Mouse (Mus musculus) CH12.LX (cell line): ENCODE measurements around the gene Zfp106. TPM values are rescaled to one million over a fixed set of nuclear protein-coding genes. Genes with fewer than 3 reads are reported as not detected.

ENCODE experiments used
- DNase-seq: peaks from one replicate; pipeline ENCODE4 v3.0.0-alpha.2; 2013; ENCODE audit errors: extremely low read depth
- H3K27ac ChIP-seq: 2 replicates; pipeline ENCODE4 v1.5.1; 2012; ENCODE audit warnings: low read depth, mild to moderate bottlenecking, control low read depth, moderate library complexity; ENCODE audit not compliant: insufficient read depth
- H3K27me3 ChIP-seq: replicated peaks from 2 replicates; pipeline ENCODE3; 2012; ENCODE audit warnings: inconsistent platforms
- H3K36me3 ChIP-seq, 2 experiments: replicated peaks in 1 of 2; 2 replicates each; pipeline versions ENCODE3 to v1.6.1; 2012; ENCODE audit warnings: inconsistent platforms in 1 of 2, low read length in 1 of 2, mild to moderate bottlenecking in 1 of 2, mixed read lengths in 1 of 2, moderate library complexity in 1 of 2; ENCODE audit not compliant: control insufficient read depth in 1 of 2, insufficient read depth in 1 of 2
- H3K4me1 ChIP-seq, 2 experiments: 2 replicates each; pipeline ENCODE4 v1.6.1; 2012; ENCODE audit warnings: inconsistent platforms in 1 of 2, moderate library complexity in 1 of 2; ENCODE audit not compliant: insufficient read depth in 2 of 2, control insufficient read depth in 1 of 2
- H3K4me2 ChIP-seq: 2 replicates; pipeline ENCODE4 v1.6.1; 2012; ENCODE audit warnings: low read depth, mild to moderate bottlenecking, control low read depth; ENCODE audit not compliant: poor library complexity, insufficient read depth, severe bottlenecking
- H3K4me3 ChIP-seq, 3 experiments: fragments of 150-350 bp in 1 of 3; sonication (generic) in 1 of 3; replicated peaks in 1 of 3; 2 replicates each; pipeline versions ENCODE3 to v1.5.1; 2011 to 2012; ENCODE audit warnings: low read depth in 2 of 3, low read length in 2 of 3, mild to moderate bottlenecking in 2 of 3, moderate library complexity in 2 of 3, control low read depth in 1 of 3, improper control_type of control experiment in 1 of 3, inconsistent platforms in 1 of 3, mixed read lengths in 1 of 3; ENCODE audit not compliant: poor library complexity in 1 of 3
- H3K79me2 ChIP-seq: replicated peaks from 2 replicates; pipeline ENCODE4 v1.6.1; 2012; ENCODE audit warnings: mild to moderate bottlenecking, moderate library complexity; ENCODE audit not compliant: control insufficient read depth, poor library complexity, insufficient read depth, severe bottlenecking; ENCODE audit errors: extremely low read depth
- H3K9ac ChIP-seq: 2 replicates; pipeline ENCODE4 v1.6.1; 2012; ENCODE audit warnings: low read depth, mild to moderate bottlenecking, control low read depth, moderate library complexity; ENCODE audit not compliant: insufficient read depth
- H3K9me3 ChIP-seq: replicated peaks from 2 replicates; pipeline ENCODE3; 2012; ENCODE audit warnings: low read length, inconsistent platforms, mixed read lengths
- BHLHE40 ChIP-seq: IDR thresholded peaks from 2 replicates; pipeline ENCODE4 v1.6.1; 2011; ENCODE audit warnings: mild to moderate bottlenecking, low read depth, low read length, improper control_type of control experiment
- CTCF ChIP-seq, 2 experiments: IDR thresholded peaks in 1 of 2; conservative IDR thresholded peaks in 1 of 2; 2 replicates each; pipeline ENCODE4 v1.5.1; 2011 to 2012; ENCODE audit warnings: low read depth in 2 of 2, low read length in 2 of 2, improper control_type of control experiment in 1 of 2, inconsistent platforms in 1 of 2, mild to moderate bottlenecking in 1 of 2, moderate library complexity in 1 of 2
- ELF1 ChIP-seq: IDR thresholded peaks from 2 replicates; pipeline ENCODE4 v1.6.1; 2014; ENCODE audit warnings: low read depth, mild to moderate bottlenecking, inconsistent platforms, low read length, improper control_type of control experiment
- ETS1 ChIP-seq: conservative IDR thresholded peaks from 2 replicates; pipeline ENCODE4 v1.6.1; 2012; ENCODE audit warnings: low read depth, mild to moderate bottlenecking, inconsistent platforms, low read length, improper control_type of control experiment, moderate library complexity
- HCFC1 ChIP-seq: IDR thresholded peaks from 2 replicates; pipeline ENCODE4 v1.6.1; 2012; ENCODE audit warnings: low read depth, mild to moderate bottlenecking, inconsistent platforms, low read length, improper control_type of control experiment
- IRF4 ChIP-seq: IDR thresholded peaks from 2 replicates; pipeline ENCODE4 v1.6.1; 2014; ENCODE audit warnings: low read depth, mild to moderate bottlenecking, inconsistent platforms, low read length, improper control_type of control experiment
- JUN ChIP-seq: IDR thresholded peaks from 2 replicates; pipeline ENCODE4 v1.6.1; 2011; ENCODE audit warnings: low read depth, mild to moderate bottlenecking, low read length, improper control_type of control experiment, moderate library complexity; ENCODE audit not compliant: insufficient read depth
- JUND ChIP-seq: conservative IDR thresholded peaks from 2 replicates; pipeline ENCODE4 v1.6.1; 2011; ENCODE audit warnings: low read depth, low read length, improper control_type of control experiment
- KAT2A ChIP-seq: IDR thresholded peaks from 2 replicates; pipeline ENCODE4 v1.6.1; 2012; ENCODE audit warnings: low read length, improper control_type of control experiment, inconsistent platforms; ENCODE audit not compliant: insufficient replicate concordance
- MAZ ChIP-seq: IDR thresholded peaks from 2 replicates; pipeline ENCODE4 v1.6.1; 2012; ENCODE audit warnings: low read depth, mild to moderate bottlenecking, inconsistent platforms, low read length, improper control_type of control experiment, moderate library complexity
- MXI1 ChIP-seq: IDR thresholded peaks from 2 replicates; pipeline ENCODE4 v1.6.1; 2011; ENCODE audit warnings: mild to moderate bottlenecking, low read depth, low read length, improper control_type of control experiment
- MYC ChIP-seq: IDR thresholded peaks from 2 replicates; pipeline ENCODE4 v1.6.1; 2011; ENCODE audit warnings: low read depth, mild to moderate bottlenecking, improper control_type of control experiment, low read length
- NRF1 ChIP-seq: IDR thresholded peaks from 2 replicates; pipeline ENCODE4 v1.6.1; 2014; ENCODE audit warnings: low read depth, mild to moderate bottlenecking, inconsistent platforms, low read length, improper control_type of control experiment, moderate library complexity
- POLR2A ChIP-seq: IDR thresholded peaks from 2 replicates; pipeline ENCODE4 v1.6.1; 2011; ENCODE audit warnings: low read depth, mild to moderate bottlenecking, improper control_type of control experiment, low read length
- POLR2AphosphoS2 ChIP-seq: IDR thresholded peaks from 2 replicates; pipeline ENCODE4 v1.6.1; 2011; ENCODE audit warnings: low read depth, low read length, improper control_type of control experiment
- RAD21 ChIP-seq: IDR thresholded peaks from 2 replicates; pipeline ENCODE4 v1.6.1; 2011; ENCODE audit warnings: low read depth, mild to moderate bottlenecking, low read length, improper control_type of control experiment, moderate library complexity
- SMC3 ChIP-seq: IDR thresholded peaks from 2 replicates; pipeline ENCODE4 v1.6.1; 2011; ENCODE audit warnings: low read depth, low read length, improper control_type of control experiment
- TBP ChIP-seq: conservative IDR thresholded peaks from 2 replicates; pipeline ENCODE4 v1.6.1; 2011; ENCODE audit warnings: low read depth, low read length, improper control_type of control experiment
- TCF12 ChIP-seq: IDR thresholded peaks from 2 replicates; pipeline ENCODE4 v1.6.1; 2014; ENCODE audit warnings: low read depth, mild to moderate bottlenecking, inconsistent platforms, low read length, improper control_type of control experiment
- USF2 ChIP-seq: conservative IDR thresholded peaks from 2 replicates; pipeline ENCODE4 v1.6.1; 2011; ENCODE audit warnings: low read depth, low read length, improper control_type of control experiment
- ZC3H11A ChIP-seq: IDR thresholded peaks from 2 replicates; pipeline ENCODE4 v1.6.1; 2012; ENCODE audit warnings: low read depth, mild to moderate bottlenecking, inconsistent platforms, low read length, improper control_type of control experiment
- ZKSCAN1 ChIP-seq: IDR thresholded peaks from 2 replicates; pipeline ENCODE4 v1.6.1; 2012; ENCODE audit warnings: low read depth, inconsistent platforms, low read length, improper control_type of control experiment, borderline replicate concordance
- ZMIZ1 ChIP-seq: IDR thresholded peaks from 2 replicates; pipeline ENCODE4 v1.6.1; 2012; ENCODE audit warnings: low read depth, mild to moderate bottlenecking, inconsistent platforms, low read length, improper control_type of control experiment
- ZNF384 ChIP-seq: IDR thresholded peaks from 2 replicates; pipeline ENCODE4 v1.6.1; 2012; ENCODE audit warnings: low read depth, low read length, improper control_type of control experiment, inconsistent platforms
- dilution Hi-C: fragments of 300-500 bp; cut with MboI; formaldehyde crosslinking; loops from 2 replicates; pipeline ENCODE4 v1.14.3; 2020; ENCODE audit warnings: low sequenced_read_pairs; ENCODE audit not compliant: extremely low pct_unique_long_range_greater_than_20kb, extremely low pct_ligation_motif_present
- in situ Hi-C: fragments of 300-500 bp; cut with MboI; formaldehyde crosslinking; loops from 3 replicates; pipeline ENCODE4 v1.14.3; 2019; ENCODE audit warnings: low sequenced_read_pairs, low pct_ligation_motif_present, low pct_unique_long_range_greater_than_20kb, mixed read lengths
- polyA plus RNA-seq: library from polyadenylated mRNA; unstranded; fragments of >175 nt; gene quantifications from 2 replicates; pipeline ENCODE4 v1.2.1, GENCODE M21; 2012; ENCODE audit warnings: low read depth; ENCODE audit not compliant: insufficient read length
- total RNA-seq, 2 experiments: library from RNA; depleted of rRNA; stranded (reverse); fragments of 300-350 nt in 1 of 2; fragments of >200 nt in 1 of 2; gene quantifications; 2 replicates each; pipeline ENCODE4 v1.2.3; 2012 to 2014

The Zfp106 gene
- total and polyA plus RNA-seq, 3 experiments: 93.8 to 183 (median 130) TPM

DNA sequence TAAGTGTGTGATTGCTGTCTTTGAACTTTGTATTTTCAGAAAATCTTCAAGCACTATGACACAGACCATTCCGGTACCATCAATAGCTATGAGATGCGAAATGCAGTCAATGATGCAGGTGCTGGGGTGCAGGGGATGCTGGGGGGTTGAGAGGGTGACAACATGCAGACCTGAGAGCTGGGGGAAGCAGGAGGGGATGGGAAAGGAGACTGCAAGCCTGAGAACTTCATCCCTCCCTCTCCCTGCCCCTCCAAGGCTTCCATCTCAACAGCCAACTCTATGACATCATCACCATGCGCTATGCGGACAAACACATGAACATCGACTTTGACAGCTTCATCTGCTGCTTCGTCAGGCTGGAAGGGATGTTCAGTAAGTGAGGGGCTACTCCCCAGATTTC is 60.5 kb downstream of the Zfp106 start:
- Histone ChIP-seq H3K36me3 (peaks cover 15 to 49% of the 10 kb centered on the region in 2 experiments), H3K27ac (no peak overlapping the region), H3K4me3 (no peak overlapping the region), H3K79me2 (no peaks in the 10 kb centered on the region), H3K4me2 (no peak overlapping the region), H3K9me3 (no peaks in the 10 kb centered on the region), H3K9ac (no peak overlapping the region), H3K4me1 (peaks cover 31 to 65% of the 10 kb centered on the region in 2 experiments), H3K27me3 (no peaks in the 10 kb centered on the region)
- TF ChIP-seq MAZ (no peak), IRF4 (no peak), SMC3 (no peak), BHLHE40 (no peak), ZMIZ1 (no peak), JUN (no peak), MXI1 (no peak), POLR2A (no peak), TCF12 (no peak), ELF1 (no peak), ETS1 (no peak), JUND (no peak), ZC3H11A (no peak), POLR2AphosphoS2 (no peak), TBP (no peak), MYC (no peak), CTCF (conservative IDR thresholded peaks at IDR 0.05 in 1 of 2, IDR thresholded peaks at IDR 0.05 in 1 of 2; ENCODE audit: low read depth in 2 of 2, low read length in 2 of 2) (no peak), ZNF384 (no peak), RAD21 (no peak), NRF1 (no peak)
- in situ Hi-C loops (no loop called here), dilution Hi-C loops (no loop called here)
- no peak for DNase-seq

- no peak overlapping the region for H3K27ac ChIP-seq
- peaks cover 31 to 62% of the 10 kb centered on the region in 2 experiments for H3K4me1 ChIP-seq
- H3K9ac ChIP-seq: no peak overlapping the region
- no peaks in the 10 kb centered on the region for H3K79me2 ChIP-seq
- H3K9me3 ChIP-seq: no peaks in the 10 kb centered on the region
- in situ Hi-C loops: no loop called here
- DNase-seq: no peak
- H3K36me3 ChIP-seq: peaks cover 12 to 48% of the 10 kb centered on the region in 2 experiments
- no peak for TF ChIP-seq TCF12
- no peak for TF ChIP-seq JUN
- TF ChIP-seq ZKSCAN1: no peak
- TF ChIP-seq MAZ: no peak
- TF ChIP-seq USF2: no peak
- TF ChIP-seq CTCF (conservative IDR thresholded peaks at IDR 0.05 in 1 of 2, IDR thresholded peaks at IDR 0.05 in 1 of 2; ENCODE audit: low read depth in 2 of 2, low read length in 2 of 2): no peak
- TF ChIP-seq KAT2A: no peak
- no peak for TF ChIP-seq ZMIZ1
- no peak for TF ChIP-seq HCFC1
- H3K4me2 ChIP-seq: no peak overlapping the region
- dilution Hi-C loops: no loop called here
- no peak overlapping the region for H3K4me3 ChIP-seq
- H3K27me3 ChIP-seq: no peaks in the 10 kb centered on the region
Measured at GRCm38 (mm10) chr2:120502605-120502990, 61.0 kb downstream of the Zfp106 start.
